10 mouse cellular contexts compared by ENCODE assay signal in the genomic region with DNA sequence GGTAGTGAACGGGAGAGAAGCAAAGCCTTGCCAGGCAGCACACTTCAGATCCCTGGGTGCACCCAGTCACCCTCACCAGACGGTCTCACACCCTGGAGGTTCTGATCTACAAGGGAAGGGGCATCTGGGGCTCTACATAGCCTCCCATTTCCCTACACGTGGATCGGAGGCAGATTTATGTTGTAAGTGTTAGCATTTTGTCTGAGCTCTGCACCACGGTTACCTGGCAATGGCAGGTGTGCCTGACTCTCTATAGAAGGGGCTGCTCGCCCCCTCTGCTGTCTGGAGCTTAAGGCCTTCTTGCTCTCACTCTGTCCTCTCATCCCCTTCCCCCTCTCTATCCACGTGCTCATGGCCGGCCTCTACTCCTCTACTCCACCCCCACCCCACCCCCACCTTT. TPM values are rescaled to one million over a fixed set of nuclear protein-coding genes. Genes with fewer than 3 reads are reported as not detected.
DNase-seq lines count a peak whose midpoint lies in the region; ATAC-seq lines count a peak whose summit lies in the region.
"Not testable (repeated sequence)": the region's sequence is repeated elsewhere in the genome, so short reads cannot be mapped to it uniquely, and the experiment has no call there.
"Had no signal": no experiment of that assay in that cellular context is flagged by ENCODE, and none has a peak within 500 bp of the region (broad histone marks: within the 10 kb centered on the region; RNA-seq: fewer than 3 reads in every experiment).

No protein-coding gene starts in this region.

- H3K4me2 ChIP-seq in forebrain, embryonic 13.5 days; hindbrain, embryonic 12.5 days (replicated peaks); intestine, embryonic 16.5 days (ENCODE audit: low read depth, low read length); lung, embryonic 16.5 days (ENCODE audit: low read depth, low read length): not testable (repeated sequence)

- DNase-seq in ES-CJ7 (ENCODE audit: low read depth, low spot score): peak; percentile 27
- peak; percentile 8 for DNase-seq in ZHBTc4 (ENCODE audit: low read depth, low spot score)
- peak; percentile 1 for DNase-seq in splenic B cell, adult 2 months (ENCODE audit: low read depth, low spot score)

- 60% methylated on average over 8 of the region's 8 CpGs for WGBS in forebrain, embryonic 13.5 days
- 63% methylated on average over 8 of the region's 8 CpGs for WGBS in hindbrain, embryonic 12.5 days
- WGBS in intestine, embryonic 16.5 days: 61% methylated on average over 8 of the region's 8 CpGs
- WGBS in lung, embryonic 16.5 days: 41% methylated on average over 8 of the region's 8 CpGs

- not testable (repeated sequence) for H3K9ac ChIP-seq in forebrain, embryonic 13.5 days; hindbrain, embryonic 12.5 days; intestine, embryonic 16.5 days (ENCODE audit: low read depth, low read length); lung, embryonic 16.5 days (ENCODE audit: low read length)

- ATAC-seq in forebrain, embryonic 13.5 days: 0 out of 2 replicates have a peak, but pooled peaks have one; percentile 28
- ATAC-seq in hindbrain, embryonic 12.5 days (ENCODE audit: low FRiP score): peak; percentile 23; the same call in 1 of the 2 replicates
- ATAC-seq in intestine, embryonic 16.5 days: peak; percentile 25; the same call in 1 of the 2 replicates
- peak; percentile 13; the same call in 1 of the 2 replicates for ATAC-seq in lung, embryonic 16.5 days (ENCODE audit: low read depth)

- not testable (repeated sequence) for H3K9me3 ChIP-seq in forebrain, embryonic 13.5 days (replicated peaks); hindbrain, embryonic 12.5 days (replicated peaks); intestine, embryonic 16.5 days (ENCODE audit: control insufficient read depth, low read length); lung, embryonic 16.5 days (ENCODE audit: control insufficient read depth, low read length)

- H3K4me3 ChIP-seq in forebrain, embryonic 13.5 days; hindbrain, embryonic 12.5 days; intestine, embryonic 16.5 days (ENCODE audit: low read length); lung, embryonic 16.5 days (ENCODE audit: low read length): not testable (repeated sequence)

- H3K27me3 ChIP-seq in forebrain, embryonic 13.5 days; hindbrain, embryonic 12.5 days; intestine, embryonic 16.5 days (replicated peaks; ENCODE audit: control insufficient read depth, insufficient read depth, low read length); lung, embryonic 16.5 days (ENCODE audit: control insufficient read depth, insufficient read depth, low read depth, low read length); splenic B cell, adult 2 months (ENCODE audit: control insufficient read depth, insufficient read depth, low read length, poor library complexity, severe bottlenecking): not testable (repeated sequence)

- H3K36me3 ChIP-seq in forebrain, embryonic 13.5 days (ENCODE audit: poor library complexity, severe bottlenecking); hindbrain, embryonic 12.5 days; intestine, embryonic 16.5 days (ENCODE audit: control insufficient read depth, insufficient read depth, low read length); lung, embryonic 16.5 days (ENCODE audit: control insufficient read depth, insufficient read depth, low read length); splenic B cell, adult 2 months (ENCODE audit: control insufficient read depth, insufficient read depth, low read length, poor library complexity, severe bottlenecking): not testable (repeated sequence)

- H3K27ac ChIP-seq in forebrain, embryonic 13.5 days; hindbrain, embryonic 12.5 days; intestine, embryonic 16.5 days (ENCODE audit: low read length); lung, embryonic 16.5 days (ENCODE audit: low read length): not testable (repeated sequence)

- H3K4me1 ChIP-seq in forebrain, embryonic 13.5 days; hindbrain, embryonic 12.5 days; intestine, embryonic 16.5 days (ENCODE audit: control insufficient read depth, insufficient read depth, low read length); lung, embryonic 16.5 days (replicated peaks; ENCODE audit: control insufficient read depth, insufficient read depth, low read length): not testable (repeated sequence)

RNA-seq across cellular contexts. Expression of gene Sytl3, which starts 37.6 kb away (rescaled TPM):
- polyA plus RNA-seq in forebrain, embryonic 13.5 days (2015; fragmentation: Nextera tagmentation; extraction: Ambion mirVana): 0.35 and 0.43 TPM in 2 replicates
- polyA plus RNA-seq in hindbrain, embryonic 12.5 days (2016; fragmentation: Nextera tagmentation; extraction: Ambion mirVana): 0.46 TPM in 1 of 2 replicates, not detected in the other
- 3.9 and 4.5 TPM in 2 replicates for polyA plus RNA-seq in intestine, embryonic 16.5 days (2015; fragmentation: Nextera tagmentation; extraction: Ambion mirVana)
- 0.90 and 1.2 TPM in 2 replicates for polyA plus RNA-seq in lung, embryonic 16.5 days (2015; fragmentation: Nextera tagmentation; extraction: Ambion mirVana)
- polyA plus RNA-seq: adrenal gland, adult 2 months; G1E; heart, embryonic 12.5 days had no signal

RNA-seq across cellular contexts. Expression of gene Dynlt1f, which starts 40.8 kb away (rescaled TPM):
- polyA plus RNA-seq in forebrain, embryonic 13.5 days (2015; fragmentation: Nextera tagmentation; extraction: Ambion mirVana): 317 and 334 TPM in 2 replicates
- 272 and 308 TPM in 2 replicates for polyA plus RNA-seq in hindbrain, embryonic 12.5 days (2016; fragmentation: Nextera tagmentation; extraction: Ambion mirVana)
- polyA plus RNA-seq in intestine, embryonic 16.5 days (2015; fragmentation: Nextera tagmentation; extraction: Ambion mirVana): 239 and 250 TPM in 2 replicates
- polyA plus RNA-seq in lung, embryonic 16.5 days (2015; fragmentation: Nextera tagmentation; extraction: Ambion mirVana): 258 and 269 TPM in 2 replicates
